Mouse (Mus musculus) lung, postnatal 10 days (tissue): ENCODE measurements around the gene Phactr4.
"Not testable (repeated sequence)": the region's sequence is repeated elsewhere in the genome, so short reads cannot be mapped to it uniquely, and the experiment has no call there.

Source experiments
- DNase-seq: peaks from one replicate; pipeline ENCODE4 v3.0.0; 2021

Gene Phactr4

DNA sequence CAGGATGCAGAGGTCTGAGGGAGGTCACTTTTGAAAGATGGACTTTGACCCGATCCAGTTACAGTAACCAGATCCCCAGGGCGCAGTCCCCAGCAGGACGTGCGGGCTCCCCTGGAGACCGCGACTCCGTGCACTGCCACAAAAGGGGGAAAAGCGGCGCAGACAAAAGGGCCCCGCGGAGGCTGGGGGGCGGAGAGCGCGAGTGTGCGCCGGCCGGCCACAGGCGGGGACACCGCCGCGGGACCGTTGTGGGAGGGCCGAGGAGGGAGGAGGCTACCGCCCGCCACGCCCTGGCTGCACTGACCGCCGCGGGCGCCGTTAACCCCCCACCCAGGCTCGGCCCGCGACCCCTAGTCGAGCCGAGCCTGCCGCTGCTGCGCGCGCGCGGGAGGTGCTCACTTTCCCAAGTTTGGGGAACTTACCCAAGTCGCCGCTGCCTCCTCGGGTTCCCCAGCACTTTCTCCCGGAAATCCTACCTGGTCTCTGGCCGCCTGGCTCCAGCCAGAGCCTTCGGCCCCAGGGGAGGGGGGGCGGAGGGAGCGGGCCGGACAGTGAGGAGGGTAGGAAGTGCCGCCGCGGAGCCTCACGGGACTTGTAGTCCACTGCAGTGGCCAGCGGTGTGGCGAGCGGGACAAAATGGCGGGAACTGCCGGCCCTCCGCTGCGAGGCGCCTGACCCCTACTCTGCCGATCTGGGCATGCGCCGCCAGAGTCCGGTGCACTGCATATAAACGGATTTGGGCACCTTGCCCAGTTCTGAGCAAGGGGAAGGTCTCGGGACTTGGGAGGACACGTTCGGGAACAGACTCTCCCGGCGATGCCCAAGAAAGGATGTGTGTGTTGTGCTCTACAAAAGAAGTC, at the start of gene Phactr4:
TSS of gene Phactr4 (minus strand) at position 567 of the 860 bp plus-strand sequence.
- peak; percentile 99 for DNase-seq

DNA sequence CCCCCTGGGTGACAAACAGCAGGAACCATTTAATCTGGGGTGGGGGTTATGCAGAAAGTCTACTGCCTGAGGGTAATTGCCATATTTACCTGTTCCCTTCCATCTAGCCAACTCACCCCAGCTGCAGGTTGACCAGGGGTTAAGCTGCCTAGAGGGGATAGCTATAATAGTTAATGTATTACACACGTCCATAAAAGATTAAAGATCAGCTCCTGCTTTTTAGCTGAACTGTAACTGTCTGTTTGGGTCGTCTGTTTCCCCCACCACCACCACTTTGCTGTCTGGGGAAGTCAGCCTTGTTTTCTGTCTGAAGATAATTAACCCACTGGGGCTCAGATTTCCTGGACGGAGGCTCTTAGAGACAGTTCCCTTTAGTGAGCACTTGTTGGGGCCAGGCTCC, 47.6 kb upstream of the Phactr4 start:
- DNase-seq: no peak

DNA sequence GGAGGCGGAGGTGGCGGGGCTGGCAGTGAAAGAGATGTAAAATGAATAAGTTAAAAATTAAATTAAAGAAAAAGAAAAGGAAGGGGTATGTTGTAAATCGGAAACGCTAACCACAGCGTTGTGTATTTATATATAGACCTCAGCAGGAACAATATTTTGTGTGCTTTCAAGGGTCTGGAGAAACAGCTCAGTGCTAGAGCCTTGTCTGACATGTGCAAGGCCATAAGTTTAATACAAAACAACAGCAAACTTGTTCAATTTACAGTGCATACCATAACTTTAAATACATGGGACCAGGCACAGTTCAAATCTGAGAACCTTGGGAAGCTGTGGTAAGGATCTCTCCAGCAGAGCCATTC, 41.9 kb upstream of the Phactr4 start:
- no peak for DNase-seq

DNA sequence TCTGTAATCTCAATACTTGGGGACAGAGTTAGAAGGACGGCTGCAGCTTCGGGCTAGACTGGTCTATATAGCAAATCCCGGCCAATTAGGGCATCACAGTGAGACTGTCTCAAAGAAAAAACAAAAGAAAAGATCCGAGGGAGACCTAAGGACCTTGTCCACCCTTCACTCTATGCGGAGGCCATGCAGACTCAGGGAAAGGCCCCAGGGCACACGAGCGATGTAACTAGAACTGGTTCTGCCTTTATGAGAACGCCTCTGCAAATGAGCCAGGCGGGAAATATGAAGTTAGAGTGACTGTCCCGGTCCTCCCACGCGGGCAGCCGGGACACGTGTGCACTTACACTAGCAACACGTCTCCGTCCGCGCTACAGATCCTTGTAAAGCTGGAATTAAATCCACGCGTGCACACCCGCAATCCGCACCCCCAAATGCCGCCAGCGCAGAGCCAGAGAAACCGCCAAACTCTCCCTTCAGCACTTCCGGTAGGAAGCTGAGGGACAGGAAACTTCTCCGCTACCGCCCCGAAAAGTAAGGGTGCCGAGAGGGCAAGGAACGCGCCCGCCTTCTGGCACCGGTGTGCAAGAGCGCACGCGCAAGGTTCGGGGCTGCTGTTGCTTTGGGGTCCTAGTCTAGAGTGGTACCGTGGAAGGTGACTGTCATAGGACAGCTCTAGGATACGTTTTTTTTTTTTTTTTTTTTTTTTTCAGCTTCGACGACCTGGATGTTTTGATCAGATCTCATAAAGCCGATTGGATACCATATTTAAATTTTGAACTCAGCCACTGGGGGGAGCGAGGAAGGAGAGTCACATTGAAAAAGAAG, 41.4 kb upstream of the Phactr4 start, which contains the start of gene Med18:
TSS of gene Med18 (minus strand) at position 492 of the 825 bp plus-strand sequence.
- peak; percentile 96 for DNase-seq

DNA sequence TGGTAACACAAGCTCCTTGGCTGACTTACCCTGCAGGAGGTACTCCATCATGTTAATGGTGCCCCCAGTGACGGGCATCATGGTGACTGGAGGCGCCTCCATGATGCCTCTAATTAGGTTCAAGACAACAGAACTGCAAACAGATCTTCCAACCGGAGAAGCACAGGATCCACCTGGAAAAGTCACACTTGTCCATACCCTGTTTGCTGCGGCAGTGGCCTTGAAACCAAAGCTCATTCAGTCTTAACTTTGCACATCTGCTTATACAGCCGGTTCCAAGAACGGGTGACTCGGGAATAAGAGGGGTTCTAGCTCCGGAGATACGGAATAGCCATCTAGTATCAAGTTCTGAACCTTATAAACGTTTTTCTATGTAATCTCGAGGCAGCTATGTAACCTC, 40.5 kb upstream of the Phactr4 start:
- DNase-seq: no peak

DNA sequence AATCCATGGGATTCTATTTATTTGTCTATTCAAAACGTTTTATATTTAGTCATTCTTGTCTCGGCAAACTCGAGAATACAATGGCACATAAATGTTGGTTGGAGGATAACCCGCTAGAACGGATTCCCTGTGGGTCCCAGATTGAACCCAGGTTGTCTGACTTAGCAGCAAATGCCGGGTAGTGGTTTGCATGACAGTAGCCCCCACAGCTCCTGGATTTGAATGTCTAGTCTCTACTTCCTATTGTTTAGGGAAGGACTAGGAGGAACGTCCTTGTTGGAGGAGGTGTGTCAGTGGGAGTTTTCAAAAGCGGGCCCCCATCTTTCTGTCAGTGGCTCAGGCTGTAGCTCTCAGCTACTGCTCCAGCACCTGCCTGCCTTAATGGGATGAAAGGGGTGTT, 37.9 kb upstream of the Phactr4 start:
- DNase-seq: no peak

DNA sequence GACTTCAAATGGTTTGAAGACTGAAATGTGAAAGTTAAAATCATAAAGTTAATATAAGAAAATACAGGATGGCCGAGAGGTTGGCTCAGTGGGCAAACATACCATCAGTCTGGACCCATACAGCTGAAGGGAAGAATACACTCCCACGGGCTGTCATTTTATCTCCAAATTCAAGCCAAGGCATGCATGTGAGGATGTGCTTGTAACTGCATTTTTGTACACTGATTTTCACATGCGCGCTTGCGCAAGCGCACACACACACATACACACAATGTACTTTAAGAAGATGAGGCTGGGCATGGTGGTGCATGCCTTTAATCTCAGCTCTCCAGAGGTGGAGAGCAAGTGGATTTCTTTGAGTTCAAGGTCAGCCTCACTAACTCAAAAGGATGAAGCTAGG, 33.3 kb upstream of the Phactr4 start:
- DNase-seq: no peak

DNA sequence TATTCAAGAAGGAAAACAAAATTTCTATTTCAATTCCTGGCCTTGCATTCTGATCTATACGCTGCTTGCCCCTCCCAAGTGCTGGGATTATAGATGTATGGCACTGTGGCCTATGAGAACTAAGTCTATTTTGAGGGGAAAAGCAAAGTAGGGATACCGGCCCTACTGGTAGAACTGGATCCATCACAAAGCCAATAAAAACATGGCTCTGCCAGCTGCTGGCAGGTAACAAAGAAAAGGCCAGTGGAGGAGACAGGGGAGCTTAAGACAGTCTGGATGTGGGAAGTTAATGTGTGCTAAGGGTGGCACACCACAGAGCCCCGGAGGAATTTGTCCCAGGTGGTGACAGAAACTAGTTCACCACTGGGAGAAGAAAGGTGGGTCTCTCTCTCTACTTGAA, 32.9 kb upstream of the Phactr4 start:
- no peak for DNase-seq

DNA sequence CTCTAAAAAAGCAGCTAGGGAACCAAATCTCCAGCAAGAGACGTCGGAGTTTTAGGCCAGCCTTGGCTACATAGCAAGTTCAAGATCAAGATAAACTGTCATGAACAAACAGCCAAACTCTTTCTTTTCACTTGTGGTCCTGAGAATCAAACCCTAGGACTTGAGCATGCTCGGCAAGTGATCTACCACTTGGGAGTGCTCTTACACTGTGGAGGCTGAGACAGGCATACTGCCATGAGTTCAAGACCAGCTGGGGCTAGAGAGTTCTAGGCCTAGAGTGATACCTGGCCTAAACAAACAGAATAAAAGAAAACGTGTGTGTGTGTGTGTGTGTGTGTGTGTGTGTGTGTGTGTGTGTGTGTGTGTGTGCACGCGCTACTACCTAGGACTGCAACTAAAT, 31.9 kb upstream of the Phactr4 start:
- no peak for DNase-seq

DNA sequence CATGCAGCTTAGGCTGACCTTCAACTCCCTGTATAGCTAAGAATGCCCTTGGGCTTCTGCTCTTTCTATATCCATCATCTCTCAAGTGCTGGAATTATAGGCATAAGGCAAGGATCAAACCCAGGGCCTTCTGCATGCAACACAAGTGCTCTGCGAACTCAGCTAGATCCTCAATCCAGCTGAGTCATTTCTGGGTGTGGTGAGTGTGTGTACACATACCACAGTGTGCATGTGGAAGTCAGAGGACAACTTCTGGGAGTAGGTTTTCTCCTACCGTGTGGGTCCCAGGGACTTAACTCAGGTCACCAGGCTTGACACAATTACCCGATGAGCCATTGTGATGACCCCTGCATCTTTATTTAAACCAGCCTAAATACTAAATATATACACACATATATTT, 27.5 kb upstream of the Phactr4 start:
- no peak for DNase-seq

DNA sequence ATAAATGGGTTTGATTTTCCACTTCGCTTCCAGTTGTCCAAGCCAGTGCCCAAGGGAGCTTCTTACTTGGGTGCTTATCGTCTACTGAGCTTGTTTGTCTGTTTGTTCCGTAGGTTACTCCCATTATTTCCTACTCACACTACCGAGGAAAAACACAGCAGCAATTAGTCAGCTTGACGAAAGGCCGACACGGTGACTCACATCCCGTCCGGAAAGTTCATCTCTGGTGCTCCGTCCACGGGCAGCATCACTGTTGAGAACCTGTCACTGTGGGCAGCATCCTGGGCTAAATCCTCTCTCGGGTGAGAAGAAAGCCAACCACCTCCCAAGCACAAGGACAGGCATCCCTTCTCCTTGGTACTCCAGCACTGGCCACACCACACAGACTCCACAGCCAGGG, 23.8 kb upstream of the Phactr4 start:
- DNase-seq: no peak

DNA sequence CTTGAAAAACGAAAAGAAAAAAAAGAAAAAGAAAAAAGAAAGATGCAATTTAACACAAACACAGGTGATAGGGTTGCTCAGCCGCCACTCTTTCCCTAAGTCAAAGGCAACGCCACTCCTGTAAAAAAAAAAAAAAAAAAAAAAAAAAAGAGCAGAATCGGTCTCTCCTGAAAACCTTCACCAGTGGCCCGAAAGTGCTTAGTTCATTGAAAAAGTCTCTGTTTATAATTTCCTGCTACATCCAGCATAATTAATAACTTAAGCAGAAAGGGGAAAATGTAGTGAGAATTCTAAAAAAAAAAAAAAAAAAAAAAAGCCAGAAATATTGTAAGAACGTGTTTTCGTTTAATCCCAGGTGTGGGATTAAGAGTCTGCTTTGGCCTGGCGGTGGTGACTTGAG, 22.2 kb upstream of the Phactr4 start:
- DNase-seq: no peak

DNA sequence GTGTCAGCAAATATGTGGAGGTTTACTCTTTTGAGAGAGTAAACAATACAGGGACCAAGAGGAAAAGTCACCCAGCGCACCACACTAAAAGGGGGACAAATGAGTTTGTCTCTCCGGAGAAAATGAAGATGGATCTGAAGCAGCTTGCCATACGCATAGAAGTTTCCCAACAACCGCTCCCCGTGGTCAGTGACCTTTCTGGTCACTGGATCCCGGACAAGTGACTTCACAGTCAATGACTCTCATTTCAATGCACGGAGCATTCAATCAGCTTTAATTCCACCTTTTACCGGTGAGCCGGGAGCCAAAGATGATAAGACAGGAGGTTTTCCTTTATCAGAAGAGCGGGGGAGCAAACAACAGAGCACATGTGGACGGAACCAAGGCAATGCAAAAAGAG, 15.6 kb upstream of the Phactr4 start:
- DNase-seq: no peak

DNA sequence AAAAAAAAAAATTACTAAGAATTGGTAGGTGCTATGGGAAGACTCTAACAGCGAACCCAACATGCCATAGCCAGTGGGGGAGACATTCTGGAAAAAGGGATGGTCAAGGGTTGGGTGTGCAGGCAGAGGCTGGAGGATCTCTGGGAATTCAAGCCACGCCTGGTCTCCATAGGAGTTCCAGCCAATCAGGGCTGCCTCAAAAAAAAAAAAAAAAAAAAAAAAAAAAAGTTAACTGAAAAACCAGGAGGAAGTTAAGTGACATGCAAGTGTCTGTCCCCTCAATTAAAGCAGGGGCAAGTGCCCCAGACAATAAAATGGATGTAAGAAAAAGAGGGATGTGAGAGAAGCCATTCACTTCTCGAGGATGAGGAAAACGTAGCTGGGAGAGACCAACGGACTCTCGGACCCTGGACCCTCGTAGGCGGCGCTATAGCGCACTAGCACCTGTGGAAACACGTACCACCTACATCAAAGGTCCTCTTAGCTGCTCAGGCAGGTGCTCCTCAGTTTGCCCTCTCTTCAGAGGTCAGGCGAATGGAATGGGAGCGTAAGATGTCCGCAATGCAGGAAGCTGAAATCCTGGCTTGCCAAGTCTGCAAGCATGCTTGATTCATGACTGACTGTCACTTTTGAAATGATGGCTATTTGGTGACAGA, 10.6 kb upstream of the Phactr4 start:
- DNase-seq: no peak

DNA sequence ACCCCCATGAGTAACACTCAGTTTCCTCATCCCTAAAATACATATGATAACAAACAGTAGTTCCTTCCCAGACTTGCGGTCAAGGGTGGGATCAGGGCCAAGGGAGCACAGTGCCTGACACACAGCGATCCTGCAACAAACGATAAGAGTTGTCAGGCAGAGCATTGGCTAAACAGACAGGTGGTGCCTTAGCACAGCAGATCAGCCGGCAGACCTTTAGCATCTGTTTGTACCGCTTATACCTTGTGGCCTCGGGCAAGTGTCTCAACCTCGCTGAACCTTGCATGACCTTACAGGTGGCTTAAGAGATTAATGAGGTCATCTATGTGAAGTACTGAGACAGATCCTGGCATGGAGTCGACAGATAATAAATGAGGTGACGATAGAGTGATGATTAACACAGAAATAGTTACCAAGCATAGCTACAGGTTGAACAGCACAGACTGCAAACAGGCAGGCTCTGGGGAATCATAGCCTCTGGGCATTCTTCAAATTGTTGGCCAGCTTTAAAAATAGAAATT, 5.8 kb upstream of the Phactr4 start:
- no peak for DNase-seq

DNA sequence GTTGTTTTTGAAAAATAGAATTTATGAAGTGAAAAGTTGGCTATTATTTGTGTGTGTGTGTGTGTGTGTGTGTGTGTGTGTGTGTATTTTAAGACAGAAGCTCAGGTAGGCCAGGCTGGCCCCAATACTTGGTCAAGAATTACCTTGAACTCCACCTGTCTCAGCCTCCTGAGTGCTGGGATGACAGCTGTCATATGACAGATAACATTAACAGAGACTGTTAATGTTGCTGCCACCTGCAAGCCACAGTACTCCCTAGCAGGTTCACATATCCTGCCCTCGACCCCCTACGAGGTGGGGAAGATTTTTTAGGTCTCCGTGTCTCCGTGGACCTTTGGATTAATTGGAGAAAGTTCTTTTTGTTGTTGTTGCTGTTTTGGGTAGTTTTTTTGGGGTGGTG, 5.2 kb upstream of the Phactr4 start:
- DNase-seq: no peak

DNA sequence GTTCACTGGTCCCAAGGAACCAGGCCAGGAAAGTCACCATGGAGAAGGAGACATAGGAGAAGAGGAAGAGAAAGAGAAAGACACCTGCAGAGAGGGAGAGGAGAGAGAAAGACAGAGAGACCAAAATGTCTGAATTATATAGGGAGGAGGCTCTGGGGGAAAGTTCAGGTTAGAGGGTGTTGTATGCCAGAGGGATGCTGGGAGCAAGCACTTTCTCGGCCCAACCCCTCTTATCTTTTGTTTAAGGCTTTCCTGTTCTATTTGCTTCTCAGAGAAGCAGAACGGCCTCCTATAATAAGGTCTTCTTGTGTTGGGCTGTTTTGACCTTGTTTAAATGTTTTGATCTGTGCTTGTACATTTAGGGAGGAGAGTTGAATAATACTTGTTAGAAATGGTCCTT, 3.7 kb upstream of the Phactr4 start:
- no peak for DNase-seq

DNA sequence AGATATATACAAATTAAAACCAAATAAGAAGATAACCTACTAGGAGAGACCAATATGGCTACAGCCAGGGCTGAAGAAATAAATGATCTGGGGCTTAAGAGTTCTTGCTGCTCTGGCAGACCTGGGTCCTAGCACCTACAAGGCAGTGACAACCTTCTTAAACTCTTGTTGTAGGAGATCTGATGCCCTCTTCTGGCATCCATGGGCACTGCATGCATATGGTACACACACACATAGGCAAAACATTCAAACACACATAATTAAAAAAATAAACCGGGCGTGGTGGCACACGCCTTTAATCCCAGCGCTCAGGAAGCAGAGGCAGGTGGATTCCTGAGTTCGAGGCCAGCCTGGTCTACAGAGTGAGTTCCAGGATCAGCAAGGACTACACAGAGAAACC, 2.5 kb upstream of the Phactr4 start:
- peak; percentile 14 for DNase-seq

DNA sequence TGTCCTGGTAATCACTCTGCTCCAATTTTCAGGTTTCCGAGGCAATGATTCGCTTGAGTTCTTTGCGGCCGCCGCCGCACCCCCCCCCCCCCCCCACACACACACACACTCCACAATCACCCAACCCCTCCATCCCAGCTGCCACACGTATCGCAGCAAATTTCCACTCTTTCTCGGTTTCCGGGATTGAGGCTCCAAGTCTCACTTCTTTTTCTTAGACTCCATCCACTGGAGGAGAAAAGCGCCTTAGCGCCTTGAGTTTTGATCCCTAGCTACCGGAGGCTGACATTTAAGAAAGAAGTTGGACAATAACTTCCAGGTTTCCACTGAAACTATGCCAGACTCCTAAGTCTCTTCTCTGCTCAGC, 750 bp downstream of the Phactr4 start:
- DNase-seq: peak; percentile 41

DNA sequence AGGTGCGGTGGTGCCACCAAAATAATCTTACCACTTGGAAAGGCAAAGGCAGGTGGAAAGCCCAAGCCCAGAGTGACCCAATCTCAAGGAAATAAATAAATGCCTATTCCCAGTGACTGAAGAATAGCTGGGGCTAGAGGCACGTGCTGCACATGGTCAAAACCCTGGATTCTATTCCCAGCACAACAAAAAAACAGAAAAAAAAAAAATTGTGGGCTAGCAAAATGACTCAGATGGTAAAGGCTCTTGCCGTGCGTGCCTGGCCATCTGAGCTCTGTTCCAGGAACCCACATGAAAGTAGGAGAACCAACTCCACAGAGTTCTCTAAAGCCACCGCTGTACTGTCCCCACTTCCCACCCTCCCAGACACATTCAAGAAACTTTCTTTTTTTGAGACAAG, 1.8 kb downstream of the Phactr4 start:
- no peak for DNase-seq

DNA sequence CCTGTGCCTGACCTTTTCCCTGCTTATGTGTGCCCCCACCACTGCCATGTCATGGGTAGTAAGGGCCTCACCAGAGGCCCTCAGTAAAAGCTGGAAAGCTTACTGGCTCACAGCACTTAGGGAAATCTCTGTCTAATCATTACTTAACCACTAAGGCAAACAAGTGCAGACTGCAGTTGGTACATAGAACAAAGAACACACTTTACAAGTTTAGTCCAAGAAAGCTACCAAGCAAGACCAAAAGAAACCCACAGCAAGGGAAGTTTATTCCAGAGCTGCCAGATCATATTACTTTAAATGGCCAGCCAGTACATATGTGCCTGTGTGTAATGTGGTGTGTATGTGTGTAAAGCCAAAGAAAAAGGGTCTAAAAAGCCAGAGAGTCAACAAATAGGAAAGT, 6.3 kb downstream of the Phactr4 start:
- no peak for DNase-seq

DNA sequence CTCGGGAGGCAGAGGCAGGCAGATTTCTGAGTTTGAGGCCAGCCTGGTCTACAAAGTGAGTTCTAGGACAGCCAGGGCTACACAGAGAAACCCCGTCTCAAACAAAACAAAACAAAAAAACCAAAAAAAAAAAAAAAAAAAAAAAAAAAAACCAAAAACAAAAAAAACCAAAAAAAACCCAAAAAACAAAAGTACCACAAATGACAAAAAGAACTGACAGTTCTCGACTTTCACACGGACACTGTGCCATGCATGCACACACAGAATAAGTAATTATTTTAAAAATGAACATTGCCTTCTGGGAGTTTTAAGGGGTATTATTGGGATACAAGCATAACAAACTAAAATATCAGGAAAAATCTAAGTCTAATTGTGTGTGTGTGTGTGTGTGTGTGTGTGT, 9.0 kb downstream of the Phactr4 start:
- DNase-seq: not testable (repeated sequence)

DNA sequence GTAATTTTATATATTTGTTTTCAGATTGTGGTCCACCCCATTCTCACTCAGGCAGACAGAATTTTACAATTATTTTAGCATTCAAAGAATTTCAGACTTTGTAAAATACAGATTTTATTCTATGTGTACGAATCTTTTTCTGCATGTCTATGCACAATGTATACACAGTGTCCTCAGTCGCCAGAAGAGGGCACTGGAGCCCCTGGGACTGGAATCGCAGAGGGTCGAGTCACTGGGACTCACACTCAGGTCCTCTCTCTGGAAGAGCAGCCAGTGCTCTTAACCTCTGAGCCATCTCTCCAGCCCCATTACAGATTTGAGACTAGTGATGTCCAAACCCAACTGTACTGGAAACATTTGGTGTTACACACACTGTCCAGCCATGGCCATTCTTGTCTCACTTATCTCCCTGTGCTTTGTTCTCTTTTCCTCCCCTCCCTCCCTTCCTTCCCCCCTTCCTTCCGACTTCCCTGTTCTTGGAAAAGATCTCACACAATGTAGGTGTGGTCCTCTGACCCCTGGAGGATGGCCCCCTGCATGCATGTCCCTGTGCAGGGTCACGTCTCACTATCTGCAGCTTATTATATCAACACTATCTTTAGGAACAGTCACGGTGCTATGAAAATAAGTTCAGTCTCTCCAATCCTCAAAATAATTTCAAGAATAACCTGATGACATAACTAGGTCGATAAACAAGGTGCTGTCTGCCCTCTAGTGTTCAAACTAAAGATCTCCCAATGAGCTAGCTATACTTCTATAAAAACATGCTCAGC, 10.8 kb downstream of the Phactr4 start:
- DNase-seq: peak; percentile 54
